Mouse (Mus musculus) neural tube, embryonic 11.5 days (tissue): ENCODE data around the gene Phospho1. TPM values are rescaled to one million over a fixed set of nuclear protein-coding genes. Genes with fewer than 3 reads are reported as not detected.

Experiments used
- ATAC-seq: fragments of 200-750 bp; cut with Nextera tagmentation; 2 replicates; pipeline ENCODE4 v1.8.0; 2017; ENCODE audit warnings: moderate number of reproducible peaks, mild to moderate bottlenecking, moderate TSS enrichment, moderate library complexity; ENCODE audit not compliant: insufficient read depth, low FRiP score, low TSS enrichment
- DNase-seq: peaks from one replicate; pipeline ENCODE4 v3.0.0-alpha.2; 2015; ENCODE audit warnings: low spot score
- H3K27ac ChIP-seq: fragments of 300-500 bp; sonication (generic); 2 replicates; pipeline ENCODE4 v1.5.1; 2014; ENCODE audit warnings: low read depth, mild to moderate bottlenecking, low read length
- H3K27me3 ChIP-seq: fragments of 300-500 bp; sonication (generic); 2 replicates; pipeline ENCODE4 v1.6.1; 2014; ENCODE audit warnings: mild to moderate bottlenecking, low read length, mixed read lengths; ENCODE audit not compliant: control insufficient read depth, insufficient read depth
- H3K36me3 ChIP-seq: fragments of 300-500 bp; sonication (generic); 2 replicates; pipeline ENCODE4 v1.6.1; 2014; ENCODE audit warnings: mild to moderate bottlenecking, low read length, moderate library complexity, mixed read lengths; ENCODE audit not compliant: control insufficient read depth, insufficient read depth
- H3K4me1 ChIP-seq: fragments of 300-500 bp; sonication (generic); 2 replicates; pipeline ENCODE4 v1.6.1; 2014; ENCODE audit warnings: low read length, mixed read lengths; ENCODE audit not compliant: control insufficient read depth, insufficient read depth
- H3K4me2 ChIP-seq: fragments of 300-500 bp; sonication (generic); 2 replicates; pipeline ENCODE4 v1.6.1; 2014; ENCODE audit warnings: low read depth, mild to moderate bottlenecking, moderate library complexity
- H3K4me3 ChIP-seq: fragments of 300-500 bp; sonication (generic); 2 replicates; pipeline ENCODE4 v1.5.1; 2014; ENCODE audit warnings: low read depth, low read length
- H3K9ac ChIP-seq: fragments of 300-500 bp; sonication (generic); 2 replicates; pipeline ENCODE4 v1.6.1; 2014; ENCODE audit warnings: mild to moderate bottlenecking, low read length
- H3K9me3 ChIP-seq: fragments of 300-500 bp; sonication (generic); 2 replicates; pipeline ENCODE4 v1.6.1; 2016; ENCODE audit warnings: low read length; ENCODE audit not compliant: control insufficient read depth
- WGBS: fragments of 180-500 bp; shearing (Covaris S2); extraction: QIAGEN DNeasy Blood & Tissue Kit; methylation state at CpG from one replicate; pipeline ENCODE4 v1.1.7; 2014; 5-methylcytosine and 5-hydroxymethylcytosine counted together
- polyA plus RNA-seq: library from polyadenylated mRNA; unstranded; fragments of >200 nt; fragmentation: Nextera tagmentation; extraction: Ambion mirVana; gene quantifications from 2 replicates; pipeline ENCODE4 v1.2.1, GENCODE M21; 2014

The Phospho1 gene
- polyA plus RNA-seq, 1 experiment from 2014 or later: not detected

GRCm38 (mm10) chr11:95857306-95857705, 33.0 kb downstream of the Phospho1 start:
- H3K36me3 ChIP-seq: no peaks in the 10 kb centered on the region
- H3K4me2 ChIP-seq: no peak overlapping the region
- H3K4me3 ChIP-seq: no peak overlapping the region
- peaks cover 11% of the 10 kb centered on the region; the same call in 1 of the 2 replicates for H3K4me1 ChIP-seq
- WGBS: 80% methylated on average over 4 of the region's 4 CpGs
- no peak for ATAC-seq
- no peak for DNase-seq
- H3K27ac ChIP-seq: no peak overlapping the region
- no peaks in the 10 kb centered on the region for H3K9me3 ChIP-seq
- H3K27me3 ChIP-seq: no peaks in the 10 kb centered on the region
- no peak overlapping the region for H3K9ac ChIP-seq

- H3K4me1 ChIP-seq: peaks cover 11% of the 10 kb centered on the region; the same call in 1 of the 2 replicates
- no peaks in the 10 kb centered on the region for H3K36me3 ChIP-seq
- peak overlapping the region; percentile 79; the same call in 1 of the 2 replicates for H3K27ac ChIP-seq
- no peaks in the 10 kb centered on the region for H3K9me3 ChIP-seq
- H3K4me3 ChIP-seq: peak overlapping the region; percentile 61
- ATAC-seq (no peak), DNase-seq (no peak)
- H3K4me2 ChIP-seq: peak overlapping the region; percentile 77
- H3K9ac ChIP-seq: peak overlapping the region; percentile 33
- H3K27me3 ChIP-seq: no peaks in the 10 kb centered on the region
- 23% methylated on average over 21 of the region's 21 CpGs for WGBS
Observed at GRCm38 (mm10) chr11:95857716-95858527, 33.6 kb downstream of the Phospho1 start.

- H3K9me3 ChIP-seq: no peaks in the 10 kb centered on the region
- peak overlapping the region; percentile 33 for H3K9ac ChIP-seq
- peak overlapping the region; percentile 77 for H3K4me2 ChIP-seq
- DNase-seq: peak; percentile 98
- peak overlapping the region; percentile 79 for H3K27ac ChIP-seq
- under 1% methylated on average over 58 of the region's 58 CpGs for WGBS
- no peaks in the 10 kb centered on the region for H3K36me3 ChIP-seq
- peaks cover 11% of the 10 kb centered on the region; the same call in 1 of the 2 replicates for H3K4me1 ChIP-seq
- no peaks in the 10 kb centered on the region for H3K27me3 ChIP-seq
- peak; percentile 99 for ATAC-seq
- H3K4me3 ChIP-seq: peak overlapping the region; percentile 61
Observed at GRCm38 (mm10) chr11:95858528-95859467, 34.5 kb downstream of the Phospho1 start.

- Histone ChIP-seq H3K9ac (peak overlapping the region; percentile 30), H3K4me2 (peak overlapping the region; percentile 77), H3K27me3 (no peaks in the 10 kb centered on the region), H3K4me3 (peak overlapping the region; percentile 61), H3K27ac (no peak overlapping the region), H3K9me3 (no peaks in the 10 kb centered on the region), H3K36me3 (no peaks in the 10 kb centered on the region), H3K4me1 (peaks cover 11% of the 10 kb centered on the region; the same call in 1 of the 2 replicates)
- peak; percentile 79 for DNase-seq
- under 1% methylated on average over 35 of the region's 35 CpGs for WGBS
- peak; percentile 65 for ATAC-seq
Observed at GRCm38 (mm10) chr11:95859468-95859855, 35.2 kb downstream of the Phospho1 start.

GRCm38 (mm10) chr11:95860071-95860490, 35.8 kb downstream of the Phospho1 start:
- Histone ChIP-seq H3K4me1 (peaks cover 11% of the 10 kb centered on the region; the same call in 1 of the 2 replicates), H3K27ac (no peak overlapping the region)

GRCm38 (mm10) chr11:95861397-95861796, 37.1 kb downstream of the Phospho1 start:
- H3K27me3 ChIP-seq: no peaks in the 10 kb centered on the region
- H3K4me1 ChIP-seq: peaks cover 11% of the 10 kb centered on the region; the same call in 1 of the 2 replicates
- no peaks in the 10 kb centered on the region for H3K36me3 ChIP-seq
- 95% methylated on average over 8 of the region's 8 CpGs for WGBS
- no peak overlapping the region for H3K9ac ChIP-seq
- DNase-seq: no peak
- H3K9me3 ChIP-seq: no peaks in the 10 kb centered on the region
- H3K4me3 ChIP-seq: no peak overlapping the region
- no peak overlapping the region for H3K4me2 ChIP-seq
- H3K27ac ChIP-seq: no peak overlapping the region
- no peak for ATAC-seq

More at GRCm38 (mm10) chr11:95860071-95860490, 35.8 kb downstream of the Phospho1 start:
- no peak for DNase-seq
- WGBS: 25% methylated on average over 3 of the region's 3 CpGs
- peak overlapping the region; percentile 77 for H3K4me2 ChIP-seq
- no peaks in the 10 kb centered on the region for H3K27me3 ChIP-seq
- H3K4me3 ChIP-seq: peak overlapping the region; percentile 61
- no peaks in the 10 kb centered on the region for H3K36me3 ChIP-seq
- H3K9ac ChIP-seq: 0 out of 2 replicates have a peak overlapping the region, but pooled peaks have one; percentile 30
- ATAC-seq: no peak
- H3K9me3 ChIP-seq: no peaks in the 10 kb centered on the region

- Histone ChIP-seq H3K9me3 (no peaks in the 10 kb centered on the region), H3K4me2 (no peak overlapping the region), H3K4me1 (no peaks in the 10 kb centered on the region), H3K27ac (no peak overlapping the region), H3K27me3 (no peaks in the 10 kb centered on the region), H3K9ac (no peak overlapping the region), H3K4me3 (no peak overlapping the region), H3K36me3 (no peaks in the 10 kb centered on the region)
- ATAC-seq: no peak
- no peak for DNase-seq
- 80% methylated on average over 4 of the region's 4 CpGs for WGBS
Observed at GRCm38 (mm10) chr11:95869442-95869841, 45.1 kb downstream of the Phospho1 start.

- ATAC-seq (no peak), DNase-seq (no peak)
- Histone ChIP-seq H3K4me3 (no peak overlapping the region), H3K9ac (no peak overlapping the region), H3K4me2 (no peak overlapping the region), H3K36me3 (no peaks in the 10 kb centered on the region), H3K27ac (no peak overlapping the region), H3K9me3 (no peaks in the 10 kb centered on the region), H3K27me3 (no peaks in the 10 kb centered on the region), H3K4me1 (no peaks in the 10 kb centered on the region)
- WGBS: 77% methylated on average over 6 of the region's 6 CpGs
Observed at GRCm38 (mm10) chr11:95869918-95870470, 45.7 kb downstream of the Phospho1 start.
